Mouse (Mus musculus) liver, adult 2 months (tissue): ENCODE results near the gene Umps.

Experiments
- CTCF ChIP-seq: fragments of 200-500 bp; IDR thresholded peaks from 2 replicates; pipeline ENCODE4 v1.5.1; 2011; ENCODE audit warnings: low read depth, low read length, control low read depth
- POLR2A ChIP-seq: fragments of 200-500 bp; IDR thresholded peaks from 2 replicates; pipeline ENCODE4 v1.6.1; 2011; ENCODE audit warnings: low read length, control low read depth; ENCODE audit not compliant: insufficient read depth; ENCODE audit errors: extremely low read depth

DNA sequence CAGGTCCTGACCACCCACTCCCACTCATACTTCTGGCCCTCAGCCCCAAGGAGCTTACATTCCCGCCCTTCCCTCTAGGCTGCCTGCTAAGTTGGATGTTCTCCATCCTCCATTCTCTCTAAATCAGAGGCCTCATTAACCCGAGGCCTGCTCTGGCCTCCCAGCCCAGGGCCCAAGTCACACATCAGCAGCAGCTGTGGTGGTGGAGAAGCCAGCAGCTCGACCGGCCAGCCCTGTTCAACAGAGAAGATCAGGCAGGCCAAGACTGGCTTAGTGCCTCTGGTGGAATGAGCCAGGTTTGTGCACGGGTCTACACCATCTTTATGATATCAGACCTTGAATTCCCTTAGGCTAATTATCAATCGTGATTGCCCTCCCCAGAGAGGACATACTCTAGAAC is 36.1 kb downstream of the Umps start:
- TF ChIP-seq POLR2A = no peak
- TF ChIP-seq CTCF = no peak
